Mouse (Mus musculus) intestine, postnatal 0 days (tissue): ENCODE measurements around the gene Hdac10. TPM values are rescaled to one million over a fixed set of nuclear protein-coding genes. Genes with fewer than 3 reads are reported as not detected.

Source experiments
- ATAC-seq: fragments of 200-750 bp; cut with Nextera tagmentation; 2 replicates; pipeline ENCODE4 v1.8.0; 2017; ENCODE audit warnings: mild to moderate bottlenecking, moderate TSS enrichment, moderate library complexity
- H3K27ac ChIP-seq: fragments of 300-500 bp; sonication (generic); 2 replicates; pipeline ENCODE4 v1.5.1; 2014; ENCODE audit warnings: mild to moderate bottlenecking, low read depth, low read length, moderate library complexity
- H3K27me3 ChIP-seq: fragments of 300-500 bp; sonication (generic); replicated peaks from 2 replicates; pipeline ENCODE4 v1.6.1; 2014; ENCODE audit warnings: low read length, mixed read lengths; ENCODE audit not compliant: control insufficient read depth, insufficient read depth
- H3K36me3 ChIP-seq: fragments of 300-500 bp; sonication (generic); 2 replicates; pipeline ENCODE4 v1.6.1; 2014; ENCODE audit warnings: mild to moderate bottlenecking, moderate library complexity; ENCODE audit not compliant: control insufficient read depth, insufficient read depth
- H3K4me1 ChIP-seq: fragments of 300-500 bp; sonication (generic); replicated peaks from 2 replicates; pipeline ENCODE4 v1.6.1; 2014; ENCODE audit warnings: antibody characterized with exemption, low read length, mixed read lengths; ENCODE audit not compliant: control insufficient read depth, insufficient read depth
- H3K4me2 ChIP-seq: fragments of 300-500 bp; sonication (generic); replicated peaks from 2 replicates; pipeline ENCODE4 v1.6.1; 2014; ENCODE audit warnings: low read depth, mild to moderate bottlenecking, moderate library complexity
- H3K4me3 ChIP-seq: fragments of 300-500 bp; sonication (generic); 2 replicates; pipeline ENCODE4 v1.5.1; 2014; ENCODE audit warnings: low read depth, low read length
- H3K9ac ChIP-seq: fragments of 300-500 bp; sonication (generic); 2 replicates; pipeline ENCODE4 v1.6.1; 2014; ENCODE audit warnings: mild to moderate bottlenecking, low read depth, low read length
- H3K9me3 ChIP-seq: fragments of 300-500 bp; sonication (generic); 2 replicates; pipeline ENCODE4 v1.6.1; 2016; ENCODE audit warnings: mixed run types; ENCODE audit not compliant: control insufficient read depth
- CTCF ChIP-seq: sonication (generic); IDR thresholded peaks from 2 replicates; pipeline ENCODE4 v1.5.1; 2016; ENCODE audit warnings: low read depth, mild to moderate bottlenecking, control low read depth, antibody characterized with exemption, moderate library complexity
- WGBS: fragments of 180-500 bp; shearing (Covaris S2); extraction: QIAGEN DNeasy Blood & Tissue Kit; methylation state at CpG from one replicate; pipeline ENCODE4 v1.1.7; 2014; 5-methylcytosine and 5-hydroxymethylcytosine counted together
- polyA plus RNA-seq: library from polyadenylated mRNA; unstranded; fragments of >200 nt; fragmentation: Nextera tagmentation; extraction: Ambion mirVana; gene quantifications from 2 replicates; pipeline ENCODE4 v1.2.1, GENCODE M21; 2015

Hdac10 gene
- polyA plus RNA-seq, 1 experiment from 2014 or later = 7.6 TPM

- H3K4me1 ChIP-seq = peaks cover 3% of the 10 kb centered on the region; the same call in 1 of the 2 replicates
- ATAC-seq = peak; percentile 34; the same call in 1 of the 2 replicates
- TF ChIP-seq CTCF = no peak
- H3K4me2 ChIP-seq = peak within 1 kb of the TSS; percentile 92
- H3K9me3 ChIP-seq = no peaks in the 10 kb centered on the region
- peaks cover 48% of the 10 kb centered on the region for H3K27me3 ChIP-seq
- no peak within 1 kb of the TSS for H3K27ac ChIP-seq
- H3K9ac ChIP-seq = peak within 1 kb of the TSS; percentile 46
- WGBS = under 1% methylated on average over 50 of the region's 61 CpGs
- 0 out of 2 replicates have a peak, but pooled peaks cover 3% of the 10 kb centered on the region for H3K36me3 ChIP-seq
- peak within 1 kb of the TSS; percentile 65 for H3K4me3 ChIP-seq
Observed at GRCm38 (mm10) chr15:89149271-89150040, 21.0 kb upstream of the Hdac10 start, which contains the start of gene Mapk11. Mapk11 (minus strand) TSS chr15:89149628.

DNA sequence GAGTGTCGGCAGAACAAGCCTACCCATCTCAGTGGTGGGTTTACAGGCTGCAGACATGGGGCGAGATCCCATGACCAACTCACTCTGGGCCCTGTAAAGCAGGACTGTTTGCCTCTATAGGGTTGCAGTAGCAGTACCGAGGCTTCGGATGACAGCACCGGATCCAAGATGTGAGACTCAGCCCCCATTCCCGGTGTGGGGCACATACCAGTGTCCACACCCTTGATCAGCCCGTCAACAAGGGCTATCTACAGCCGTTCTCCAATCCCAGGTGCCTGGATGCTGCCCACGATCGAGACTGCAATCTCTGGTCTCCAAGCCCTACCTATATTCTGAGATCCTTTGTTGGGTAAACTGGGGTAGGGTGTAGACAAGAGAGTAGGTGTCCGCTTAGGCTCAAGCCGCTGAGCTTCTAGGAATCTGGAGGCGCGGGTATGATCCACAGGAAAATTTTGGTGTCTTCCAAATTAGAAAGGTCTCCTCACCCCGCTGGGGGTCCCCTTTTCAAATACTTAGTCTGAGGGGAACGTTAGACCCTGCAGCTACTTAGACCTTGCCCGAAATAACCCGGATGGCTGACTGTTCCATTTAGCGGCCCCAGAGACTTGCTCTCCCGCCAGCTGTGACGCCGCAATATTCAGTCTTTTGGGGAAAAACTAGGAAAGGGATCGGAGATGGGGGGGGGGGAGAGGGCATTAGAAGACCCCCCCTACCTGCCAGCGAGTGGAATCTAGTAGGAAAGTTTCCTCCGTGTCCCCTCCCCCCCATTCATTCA is 20.2 kb upstream of the Hdac10 start:
- H3K4me3 ChIP-seq = peak overlapping the region; percentile 65
- no peak for TF ChIP-seq CTCF
- no peaks in the 10 kb centered on the region for H3K9me3 ChIP-seq
- H3K27me3 ChIP-seq = peaks cover 48% of the 10 kb centered on the region
- H3K4me2 ChIP-seq = peak overlapping the region; percentile 92
- peak overlapping the region; percentile 46 for H3K9ac ChIP-seq
- peaks cover 3% of the 10 kb centered on the region; the same call in 1 of the 2 replicates for H3K4me1 ChIP-seq
- WGBS = 9% methylated on average over 25 of the region's 25 CpGs
- ATAC-seq = no peak
- no peaks in the 10 kb centered on the region for H3K36me3 ChIP-seq
- H3K27ac ChIP-seq = no peak overlapping the region

GRCm38 (mm10) chr15:89147895-89148294 is 19.4 kb upstream of the Hdac10 start:
- Histone ChIP-seq H3K27me3 (peaks cover 48% of the 10 kb centered on the region), H3K36me3 (no peaks in the 10 kb centered on the region), H3K4me2 (no peak overlapping the region), H3K27ac (no peak overlapping the region), H3K4me3 (no peak overlapping the region), H3K9me3 (no peaks in the 10 kb centered on the region), H3K4me1 (peaks cover 3% of the 10 kb centered on the region; the same call in 1 of the 2 replicates), H3K9ac (no peak overlapping the region)
- ATAC-seq = no peak
- WGBS = 54% methylated on average over 4 of the region's 4 CpGs
- TF ChIP-seq CTCF = no peak

DNA sequence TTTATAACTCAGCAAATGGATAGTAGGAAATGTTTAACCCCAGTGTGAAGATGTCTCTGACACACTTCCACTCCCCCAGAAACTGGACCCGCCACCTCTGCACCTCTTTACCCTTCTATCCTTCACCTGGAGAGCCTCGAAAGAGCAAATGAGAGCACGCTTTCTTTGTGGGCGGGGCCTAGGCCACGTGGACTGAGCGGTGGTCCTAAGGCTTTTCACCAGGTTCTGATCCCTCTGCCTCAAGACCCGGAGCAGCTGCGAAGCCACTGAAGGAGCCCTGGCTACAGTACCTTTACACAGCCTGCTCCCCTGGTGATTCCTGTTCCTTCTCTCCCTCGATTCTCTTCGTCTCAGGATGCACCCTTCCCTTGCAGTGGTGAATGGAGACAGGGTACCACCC is 19.0 kb upstream of the Hdac10 start:
- Histone ChIP-seq H3K27me3 (peaks cover 52% of the 10 kb centered on the region), H3K36me3 (no peaks in the 10 kb centered on the region), H3K4me3 (peak overlapping the region; percentile 28), H3K9me3 (no peaks in the 10 kb centered on the region), H3K4me1 (peaks cover 3% of the 10 kb centered on the region; the same call in 1 of the 2 replicates), H3K9ac (no peak overlapping the region), H3K27ac (no peak overlapping the region), H3K4me2 (peak overlapping the region; percentile 58; the same call in 1 of the 2 replicates)
- no peak for TF ChIP-seq CTCF
- 21% methylated on average over 10 of the region's 10 CpGs for WGBS
- ATAC-seq = no peak

DNA sequence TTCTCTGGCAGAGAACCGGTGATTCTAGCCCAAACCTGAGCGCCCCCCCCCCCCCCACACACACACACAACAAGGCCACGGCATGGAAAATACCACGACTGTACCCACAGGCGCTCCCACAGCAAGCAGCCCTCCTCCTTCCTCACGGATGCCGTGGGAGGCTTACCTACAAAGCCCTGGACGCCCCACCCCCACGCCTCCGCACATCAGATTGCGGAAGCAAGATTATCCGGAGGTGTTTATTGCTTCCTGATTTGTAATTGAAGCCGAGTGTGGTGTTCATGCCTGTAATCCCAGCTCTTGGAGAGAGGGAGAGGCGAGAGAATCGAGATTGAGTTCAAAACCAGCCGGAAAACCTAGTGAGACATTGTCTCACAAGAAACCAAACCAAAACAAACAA is 18.5 kb upstream of the Hdac10 start:
- Histone ChIP-seq H3K27me3 (peaks cover 56% of the 10 kb centered on the region), H3K9ac (no peak overlapping the region)

GRCm38 (mm10) chr15:89146537-89146936 is 18.0 kb upstream of the Hdac10 start:
- H3K4me1 ChIP-seq = peaks cover 3% of the 10 kb centered on the region; the same call in 1 of the 2 replicates
- no peaks in the 10 kb centered on the region for H3K9me3 ChIP-seq
- peak overlapping the region; percentile 58 for H3K4me2 ChIP-seq
- no peaks in the 10 kb centered on the region for H3K36me3 ChIP-seq
- no peak for ATAC-seq
- H3K9ac ChIP-seq = no peak overlapping the region
- H3K4me3 ChIP-seq = peak overlapping the region; percentile 28
- no peak for TF ChIP-seq CTCF
- no peak overlapping the region for H3K27ac ChIP-seq
- WGBS = 1% methylated on average over 27 of the region's 27 CpGs
- H3K27me3 ChIP-seq = peaks cover 61% of the 10 kb centered on the region

More for the DNA sequence above, 18.5 kb upstream of the Hdac10 start:
- H3K27ac ChIP-seq = no peak overlapping the region
- H3K4me3 ChIP-seq = peak overlapping the region; percentile 28
- H3K36me3 ChIP-seq = no peaks in the 10 kb centered on the region
- H3K4me1 ChIP-seq = peaks cover 3% of the 10 kb centered on the region; the same call in 1 of the 2 replicates
- no peak for ATAC-seq
- 8% methylated on average over 15 of the region's 16 CpGs for WGBS
- no peaks in the 10 kb centered on the region for H3K9me3 ChIP-seq
- TF ChIP-seq CTCF = no peak
- H3K4me2 ChIP-seq = peak overlapping the region; percentile 58
